Mouse (Mus musculus) hematopoietic stem cell, adult 5-6 weeks (primary cell): ENCODE results near the gene Bmp2k. TPM values are rescaled to one million over a fixed set of nuclear protein-coding genes. Genes with fewer than 3 reads are reported as not detected.

Experiments used
- ATAC-seq, 2 experiments: fragments of 125-278 bp in 1 of 2; replicated peaks in 1 of 2; 2 replicates each; pipeline ENCODE4 v1.8.0; 2016 to 2017; ENCODE audit warnings: inconsistent platforms in 2 of 2, mild to moderate bottlenecking in 2 of 2, moderate number of reproducible peaks in 2 of 2, low read depth in 1 of 2, moderate TSS enrichment in 1 of 2; ENCODE audit not compliant: low FRiP score in 2 of 2, poor library complexity in 2 of 2, severe bottlenecking in 2 of 2, insufficient read depth in 1 of 2, low TSS enrichment in 1 of 2
- total RNA-seq: library from RNA; stranded (forward); fragments of 172-1452, 232-1000 nt; gene quantifications from 2 replicates; pipeline ENCODE4 v1.2.3, GENCODE M21; 2017

Bmp2k gene
- total RNA-seq, 1 experiment from 2014 or later = 24.8 TPM

DNA sequence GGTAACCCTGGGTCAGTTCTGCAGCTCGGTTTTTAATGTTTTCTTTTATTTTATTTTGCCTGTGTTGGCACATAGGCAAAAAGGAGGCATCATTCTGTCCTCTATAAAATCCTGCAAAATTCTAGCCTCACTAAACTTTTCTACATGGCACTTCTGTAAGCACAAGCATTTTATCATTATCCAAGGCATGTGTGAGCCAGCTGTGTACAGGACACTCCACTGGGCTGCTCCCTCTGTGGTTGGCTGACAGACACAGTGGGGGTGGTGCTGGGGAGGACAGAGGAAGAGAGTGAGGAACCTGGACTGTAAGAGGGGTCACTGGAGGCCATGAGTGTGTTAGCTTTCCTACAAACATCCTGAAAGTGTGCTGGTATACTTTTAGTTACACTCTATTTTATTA, 64.6 kb downstream of the Bmp2k start:
- no peak for ATAC-seq

DNA sequence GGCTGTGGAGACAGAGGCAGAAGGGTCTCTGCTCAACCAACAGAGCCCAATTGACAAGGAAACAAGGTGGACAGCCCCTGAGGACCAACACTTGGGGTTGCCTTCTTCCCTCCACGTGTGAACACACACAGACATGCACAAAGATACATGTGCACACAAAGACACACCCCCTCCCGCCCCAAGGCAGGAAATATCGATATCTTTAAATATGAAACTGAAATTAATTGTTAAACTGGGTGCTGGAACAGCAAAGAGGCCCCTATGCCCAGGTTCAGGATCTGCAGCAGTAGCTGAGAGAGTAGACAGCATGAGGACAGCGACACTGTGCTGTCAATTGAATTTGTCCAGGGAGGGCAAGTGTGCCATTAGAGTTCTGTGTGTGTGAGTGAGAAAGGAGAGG, 68.3 kb downstream of the Bmp2k start:
- no peak for ATAC-seq

DNA sequence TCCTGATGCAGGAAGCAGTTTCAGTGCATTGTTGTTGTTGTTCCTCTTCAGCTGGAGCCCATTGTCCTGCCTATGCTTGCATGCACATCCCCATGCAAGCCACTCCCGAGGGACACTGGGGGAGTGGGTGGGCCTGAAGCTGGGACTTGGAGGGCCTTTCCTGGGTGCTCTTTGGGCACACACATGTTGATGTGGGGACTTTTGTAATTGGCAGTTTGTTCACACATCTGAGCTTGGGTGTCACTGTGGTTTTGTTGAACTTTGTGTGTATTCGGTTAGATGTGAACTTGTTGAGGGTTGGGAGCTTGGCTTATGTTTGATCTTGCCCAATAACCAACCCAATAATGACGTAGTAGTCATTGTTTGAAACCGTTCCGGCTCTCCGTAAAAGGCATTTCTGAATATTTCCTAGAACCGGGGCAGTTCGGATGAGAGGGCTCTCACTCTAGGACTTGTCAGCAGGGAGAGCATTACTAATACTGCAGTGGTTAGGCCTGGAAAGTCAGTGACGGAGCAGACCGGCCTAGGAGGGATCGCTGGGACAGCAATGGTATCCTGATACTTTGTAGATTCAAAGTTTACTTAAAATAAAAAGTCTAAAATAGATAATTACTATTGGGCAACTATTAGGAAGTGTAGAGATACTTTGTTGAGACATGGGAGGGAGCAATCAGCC, 78.1 kb downstream of the Bmp2k start:
- ATAC-seq = no peak

DNA sequence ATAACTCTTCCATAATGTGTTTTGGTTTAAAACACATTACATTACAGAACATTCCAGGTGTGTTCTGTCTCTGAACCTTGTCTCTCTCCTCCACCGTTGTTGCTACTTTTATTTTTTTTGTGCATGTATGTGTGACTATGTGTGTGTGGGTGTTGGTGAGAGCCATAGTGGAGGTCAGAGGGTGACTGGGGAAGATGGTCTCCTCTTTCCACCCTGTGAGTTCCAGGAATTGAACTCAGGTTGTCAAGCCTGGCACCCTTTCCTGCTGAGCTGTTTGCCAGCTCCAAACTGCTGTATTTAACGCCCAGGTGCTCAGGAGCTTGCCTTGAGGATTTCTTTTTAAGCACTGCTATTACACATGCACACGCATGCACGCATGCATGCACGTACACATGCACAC, 78.7 kb downstream of the Bmp2k start:
- no peak for ATAC-seq

DNA sequence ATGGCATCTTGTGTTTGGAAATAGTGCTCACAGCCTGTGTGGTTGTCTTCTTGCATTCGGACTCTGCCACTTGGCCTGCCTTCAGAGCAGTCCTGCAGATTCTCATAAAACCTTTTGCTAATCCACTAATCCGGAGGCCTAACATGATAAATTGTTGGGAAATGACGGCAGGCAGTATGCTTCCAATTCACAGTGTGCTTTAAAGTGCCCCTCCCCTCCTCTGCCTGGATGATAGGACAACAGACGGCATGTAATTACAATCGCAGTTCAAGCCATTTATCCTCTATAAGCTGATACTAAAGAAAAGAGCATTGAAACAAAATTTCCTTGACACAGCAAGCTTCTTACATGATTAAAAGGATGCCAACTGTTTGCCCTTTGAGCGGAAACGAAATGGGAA, 80.2 kb downstream of the Bmp2k start:
- ATAC-seq = no peak

DNA sequence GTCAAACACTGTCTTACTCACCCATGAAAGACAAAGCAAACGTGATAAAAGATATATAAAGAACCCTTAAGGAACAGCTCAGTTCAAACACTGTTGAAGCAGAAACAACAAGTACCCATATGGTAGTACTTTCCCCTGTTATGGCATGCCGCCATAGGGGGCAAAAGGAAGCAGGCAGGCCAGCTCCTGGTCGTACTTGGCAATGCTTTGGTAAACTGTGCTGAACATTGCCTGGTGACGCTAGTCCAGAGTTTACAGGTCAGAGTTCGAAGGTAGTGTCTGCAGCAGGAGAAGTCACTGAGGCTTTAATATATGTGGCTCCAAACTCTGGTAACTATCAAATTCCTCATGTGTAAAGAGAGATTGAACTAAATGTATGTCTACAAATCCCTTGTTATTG, 81.2 kb downstream of the Bmp2k start:
- no peak for ATAC-seq

DNA sequence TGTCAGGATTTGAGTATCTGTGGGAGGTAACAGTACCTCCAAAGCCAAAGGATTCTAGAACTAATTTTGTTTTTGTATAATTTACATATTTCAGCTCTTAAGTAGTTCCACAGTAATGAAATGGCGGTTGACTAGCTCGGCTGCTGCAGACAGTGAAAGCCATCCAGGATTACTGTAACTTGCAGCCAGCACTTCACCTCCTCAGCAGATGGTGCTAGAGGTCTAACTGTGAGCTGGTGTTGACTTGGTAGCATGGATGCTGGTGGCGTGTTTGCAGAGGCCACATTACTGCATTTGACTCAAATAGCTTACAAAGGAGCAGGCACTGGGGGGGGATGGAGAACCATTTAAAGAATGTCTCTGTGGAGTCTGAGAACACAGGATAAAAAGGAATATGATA, 84.0 kb downstream of the Bmp2k start:
- no peak for ATAC-seq

DNA sequence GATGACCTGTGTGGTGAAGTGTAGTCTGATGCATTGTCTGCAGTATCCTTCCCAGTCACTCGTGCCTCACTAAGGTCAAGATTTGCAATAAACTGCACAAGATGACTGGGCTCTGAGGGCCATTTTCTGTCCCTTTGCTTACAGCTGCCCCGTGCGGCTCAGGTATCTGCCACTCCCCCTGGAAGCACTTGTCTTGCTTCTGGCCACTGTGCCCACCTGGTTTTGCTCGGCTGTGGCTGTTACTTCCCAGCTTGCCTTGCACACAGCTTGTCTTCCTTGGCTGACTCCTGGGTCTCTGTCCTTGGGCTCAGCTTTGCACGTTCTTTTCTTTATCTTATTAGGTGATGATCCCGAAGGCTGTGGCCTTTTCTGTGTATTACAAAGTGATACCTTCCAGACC, 86.2 kb downstream of the Bmp2k start:
- ATAC-seq = no peak

DNA sequence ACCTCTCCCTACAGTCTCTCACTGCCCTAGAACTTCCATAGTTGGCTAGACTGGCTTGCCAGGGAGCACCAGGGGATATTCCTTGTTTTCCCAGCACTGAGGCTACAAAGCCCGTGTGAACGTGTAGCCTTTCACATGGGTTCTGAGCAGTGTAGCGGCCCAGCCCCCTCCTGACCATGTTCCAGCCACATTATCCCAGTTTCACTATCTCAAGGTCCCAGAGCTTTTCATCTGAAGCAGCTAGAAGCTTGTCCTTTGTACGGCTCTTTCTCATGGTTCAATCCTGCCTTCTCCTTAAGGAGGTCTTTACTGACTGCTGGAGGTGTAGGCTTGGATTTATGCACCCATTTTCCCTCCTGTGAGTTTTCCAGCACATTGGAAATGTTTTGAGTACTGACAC, 87.1 kb downstream of the Bmp2k start:
- ATAC-seq = no peak

DNA sequence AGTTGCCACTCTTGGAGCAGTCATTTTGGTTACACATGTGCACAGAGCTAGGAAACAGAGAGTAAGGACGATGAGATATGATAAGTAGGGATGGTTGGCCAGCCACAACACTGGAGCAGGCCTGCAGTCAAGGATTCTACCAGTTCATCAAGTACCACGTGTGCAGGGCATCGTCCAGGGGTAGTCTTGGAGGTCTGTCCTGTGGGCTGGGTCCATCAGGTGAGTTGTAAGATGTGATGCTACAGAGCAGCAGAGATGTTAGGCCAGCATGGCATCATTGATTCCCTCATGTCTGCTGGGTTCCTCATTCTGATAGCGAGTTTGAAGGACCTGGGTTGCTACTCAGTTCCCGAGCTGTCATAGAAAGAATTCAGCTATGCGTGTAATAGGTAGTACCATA, 87.6 kb downstream of the Bmp2k start:
- ATAC-seq = no peak

DNA sequence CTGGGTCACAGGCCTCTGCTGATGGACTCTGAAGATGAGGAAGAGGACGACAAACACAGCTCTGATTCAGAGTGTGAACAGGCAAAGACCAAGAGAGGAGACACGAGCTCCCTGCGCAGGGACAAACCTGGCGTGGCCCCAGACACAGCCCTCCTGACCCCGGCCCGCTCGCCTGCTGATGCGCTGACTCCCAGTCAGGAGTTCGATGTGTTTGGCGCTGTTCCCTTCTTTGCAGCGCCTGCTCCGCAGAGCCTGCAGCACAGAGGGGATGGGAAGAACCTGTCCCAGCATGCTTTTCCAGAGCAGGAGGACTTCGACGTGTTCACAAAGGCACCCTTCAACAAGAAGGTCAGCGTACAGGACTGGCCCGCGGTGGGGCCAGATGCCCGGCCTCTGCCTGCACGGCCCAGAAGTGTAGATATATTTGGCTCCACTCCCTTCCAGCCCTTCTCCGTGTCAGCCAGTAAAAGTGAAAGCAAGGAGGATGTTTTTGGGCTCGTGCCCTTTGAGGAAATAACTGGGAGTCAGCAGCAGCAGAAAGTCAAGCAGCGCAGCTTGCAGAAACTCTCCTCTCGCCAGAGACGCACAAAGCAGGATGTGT, 89.6 kb downstream of the Bmp2k start:
- no peak for ATAC-seq

DNA sequence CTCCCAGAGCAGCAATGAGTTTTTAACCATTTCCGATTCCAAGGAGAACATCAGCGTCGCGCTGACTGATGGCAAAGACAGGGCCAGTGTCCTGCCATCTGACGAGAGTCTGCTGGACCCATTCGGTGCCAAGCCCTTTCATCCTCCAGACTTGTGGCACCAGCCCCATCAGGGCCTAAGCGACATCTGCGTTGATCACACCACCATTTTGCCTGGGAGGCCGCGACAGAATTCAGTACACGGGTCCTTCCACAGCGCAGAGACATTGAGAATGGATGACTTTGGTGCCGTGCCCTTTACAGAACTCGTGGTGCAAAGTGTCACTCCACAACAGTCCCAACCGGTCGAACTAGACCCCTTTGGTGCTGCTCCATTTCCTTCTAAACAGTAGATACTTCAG, 90.3 kb downstream of the Bmp2k start:
- ATAC-seq = no peak

DNA sequence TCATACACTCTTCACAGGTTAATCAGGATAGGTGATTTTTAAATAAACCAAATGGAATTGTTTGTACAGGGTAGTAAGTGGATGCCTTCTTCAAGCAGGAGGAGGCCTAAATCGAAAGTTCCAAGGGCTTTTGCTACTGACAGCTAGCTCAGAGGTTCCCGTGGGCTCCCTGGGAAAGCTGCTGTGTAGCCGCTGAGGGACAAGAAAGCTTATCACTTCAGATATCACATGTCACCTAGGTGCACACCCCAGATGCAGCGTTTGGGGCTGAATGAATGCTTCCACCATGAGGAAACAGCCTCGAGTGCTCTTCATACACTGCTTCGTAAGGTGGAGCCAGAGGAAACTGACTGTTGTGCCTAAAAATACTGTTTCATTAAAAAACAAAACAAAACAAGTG, 90.7 kb downstream of the Bmp2k start:
- ATAC-seq = no peak

DNA sequence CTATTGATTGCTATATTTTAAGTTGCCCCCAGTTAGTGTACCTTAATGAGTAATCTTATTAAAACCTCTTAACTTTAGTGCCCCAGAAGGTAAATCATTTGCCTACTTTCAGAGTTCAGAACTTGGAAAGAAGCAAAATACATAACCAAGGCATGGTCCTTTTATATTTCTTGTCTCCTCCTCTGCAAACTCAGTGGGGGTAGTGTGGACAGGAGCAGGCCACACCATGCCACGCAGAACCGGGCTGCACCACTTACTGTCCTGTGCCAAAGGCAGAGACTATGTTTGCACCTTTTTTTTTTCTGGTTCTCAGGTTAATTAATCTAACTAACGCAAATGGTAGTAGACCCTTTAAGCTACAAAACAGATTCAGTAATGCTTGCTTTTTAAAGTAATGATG, 91.9 kb downstream of the Bmp2k start:
- no peak for ATAC-seq

DNA sequence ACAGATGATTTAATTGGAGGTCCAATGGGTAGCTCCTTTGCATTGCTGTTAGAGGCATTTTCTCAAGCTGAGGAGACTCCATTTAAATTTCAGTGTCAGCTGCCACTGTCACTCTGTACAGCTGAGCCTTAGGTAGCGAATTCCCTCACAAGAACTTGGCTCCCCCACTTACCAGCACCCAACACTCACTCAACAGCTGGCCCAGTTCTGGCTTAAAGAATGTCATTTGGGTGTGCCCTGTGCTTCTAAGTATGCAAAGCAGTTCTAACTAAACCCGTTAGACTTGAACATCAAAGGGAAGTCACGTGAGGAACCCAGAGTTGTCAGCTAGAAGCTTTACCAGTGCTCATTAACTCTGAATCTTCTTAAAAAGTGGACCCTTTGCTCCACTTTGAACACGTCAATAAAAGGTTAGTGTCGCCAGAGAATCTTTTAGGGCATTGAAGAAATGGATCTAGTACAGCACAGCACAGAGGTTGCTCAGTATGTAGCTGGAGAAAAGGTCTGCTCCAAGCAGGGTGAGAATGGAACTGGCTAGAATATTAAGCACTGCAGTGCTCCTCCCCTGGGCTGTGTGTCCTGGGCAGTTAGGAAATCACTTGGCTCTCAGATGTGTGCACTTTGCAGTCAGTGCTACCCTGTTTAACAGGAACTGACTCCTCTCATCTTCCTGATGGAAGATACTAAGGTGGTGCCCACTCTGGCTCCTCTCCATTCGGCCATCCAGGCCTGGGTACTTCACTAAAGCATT, 92.7 kb downstream of the Bmp2k start:
- ATAC-seq = no peak

DNA sequence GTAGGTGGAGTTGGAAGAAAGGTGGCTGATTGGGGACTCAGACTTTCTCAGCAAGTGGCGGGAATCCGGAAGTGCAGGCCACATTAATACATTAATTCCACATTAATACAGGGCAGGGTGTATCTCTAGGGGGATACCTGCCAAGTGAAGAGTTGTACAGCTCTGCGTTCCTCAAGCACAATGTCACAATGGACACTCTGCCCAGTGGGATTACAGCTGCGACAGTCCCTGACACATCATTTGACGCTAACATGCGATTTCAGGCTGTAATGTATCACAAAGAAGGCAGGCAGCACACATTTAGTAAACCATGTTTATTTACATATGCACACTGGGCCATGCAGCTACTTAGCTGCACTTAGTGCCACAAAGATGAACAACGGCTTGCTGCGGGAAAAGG, 95.5 kb downstream of the Bmp2k start:
- ATAC-seq = no peak

DNA sequence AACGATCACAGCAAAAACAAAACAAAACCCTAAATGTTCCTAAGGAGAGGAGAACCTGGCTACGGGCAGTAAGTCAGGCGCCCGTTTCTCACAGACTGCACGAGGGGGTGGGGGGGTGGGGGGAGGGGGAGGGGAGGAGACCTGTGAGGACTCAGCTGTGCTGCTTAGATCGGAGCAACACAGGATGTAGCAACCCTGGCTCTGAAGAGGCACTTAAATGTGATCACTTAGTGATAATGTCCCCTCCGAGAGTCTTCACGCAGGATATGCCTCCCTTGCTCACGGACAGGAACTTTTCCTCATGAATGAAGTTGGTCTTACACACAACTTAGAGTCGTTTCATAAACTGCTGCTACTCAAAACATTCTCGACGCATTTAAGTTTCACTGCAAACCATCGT, 97.8 kb downstream of the Bmp2k start:
- no peak for ATAC-seq

DNA sequence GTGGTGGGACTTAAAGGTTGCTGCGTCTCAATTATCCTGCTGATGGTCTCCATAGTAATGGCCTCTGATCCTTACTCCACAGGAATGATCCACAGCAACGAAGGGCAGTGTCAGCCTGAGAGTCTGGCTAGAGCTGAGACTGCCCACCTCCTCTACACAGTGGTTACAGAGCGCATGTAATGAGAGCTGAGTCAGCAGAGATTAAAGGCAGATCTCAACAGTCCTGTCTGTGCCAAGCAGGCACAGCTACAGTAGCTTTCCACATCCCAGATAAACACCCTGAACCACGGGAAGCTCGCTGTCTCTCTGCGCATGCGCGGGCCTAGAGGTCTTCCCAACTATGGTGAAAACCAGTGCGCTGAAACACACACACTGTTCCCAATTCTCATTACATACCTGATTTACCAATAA, 100.1 kb downstream of the Bmp2k start:
- ATAC-seq = no peak

DNA sequence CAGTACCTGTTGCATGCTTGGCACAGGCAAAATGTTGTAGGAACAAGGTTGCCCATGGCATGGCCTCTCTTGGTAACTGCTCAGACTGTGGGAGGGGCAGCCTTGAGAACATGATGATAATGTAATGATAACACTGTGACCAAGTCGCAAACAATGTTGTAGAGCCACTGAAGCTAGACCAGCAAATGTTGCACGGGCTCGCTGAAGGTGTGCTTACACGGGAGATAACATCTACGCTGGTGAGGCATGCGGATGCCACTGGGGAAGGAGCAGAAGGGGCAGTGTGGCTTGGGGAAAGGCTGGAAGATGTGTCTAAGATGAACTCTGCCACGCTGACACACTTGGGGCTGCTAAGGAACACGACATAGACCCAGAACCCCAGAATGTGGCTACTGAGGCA, 102.5 kb downstream of the Bmp2k start:
- no peak for ATAC-seq
